Mouse (Mus musculus) megakaryocyte progenitor cell, adult 5-6 weeks (primary cell): ENCODE data around the gene Srp14. TPM values are rescaled to one million over a fixed set of nuclear protein-coding genes. Genes with fewer than 3 reads are reported as not detected.

ENCODE experiments used
- ATAC-seq: replicated peaks from 2 replicates; pipeline ENCODE4 v1.8.0; 2016; ENCODE audit warnings: mild to moderate bottlenecking, moderate TSS enrichment, inconsistent platforms; ENCODE audit not compliant: poor library complexity
- total RNA-seq, 2 experiments: library from RNA; stranded (forward) in 1 of 2; stranded (reverse) in 1 of 2; fragments of 157-497, 149-512 nt in 1 of 2; fragments of 200-1000 nt in 1 of 2; gene quantifications; 2 replicates each; pipeline versions ENCODE4 v1.2.3 to v1.2.4; 2015 to 2017

Srp14 gene
- total RNA-seq, 2 experiments from 2014 or later, result 166 to 225 TPM

GRCm38 (mm10) chr2:118442723-118443122 lies 36.8 kb downstream of the Srp14 start:
- no peak for ATAC-seq

GRCm38 (mm10) chr2:118442172-118442571 lies 37.3 kb downstream of the Srp14 start:
- 0 out of 2 replicates have a peak, but pooled peaks have one; percentile 31 for ATAC-seq

GRCm38 (mm10) chr2:118431589-118431988 lies 47.9 kb downstream of the Srp14 start:
- peak; percentile 71 for ATAC-seq

- no peak for ATAC-seq
These were observed 48.9 kb downstream of the Srp14 start for GRCm38 (mm10) chr2:118430630-118431029.

GRCm38 (mm10) chr2:118429297-118429696 lies 50.2 kb downstream of the Srp14 start:
- 0 out of 2 replicates have a peak, but pooled peaks have one; percentile 37 for ATAC-seq

GRCm38 (mm10) chr2:118428296-118428695 lies 51.2 kb downstream of the Srp14 start:
- ATAC-seq, result no peak

Other genes with a start within 250 kb of the Srp14 start
- not detected in 2 replicates for gene Fsip1, start 222.7 kb downstream of the Srp14 start, total RNA-seq (2015)
- 0.88 and 1.2 TPM in 2 replicates for gene Fsip1, start 222.7 kb downstream of the Srp14 start, total RNA-seq (2017)
- not detected in 2 replicates for gene Gpr176, start 106.3 kb downstream of the Srp14 start, total RNA-seq (2015)
- not detected in 2 replicates for gene Gpr176, start 106.3 kb downstream of the Srp14 start, total RNA-seq (2017)
- gene Eif2ak4, start 91.1 kb downstream of the Srp14 start, total RNA-seq (2015), result 14.1 and 19.8 TPM in 2 replicates
- gene Eif2ak4, start 91.1 kb downstream of the Srp14 start, total RNA-seq (2017), result 16.7 and 17.9 TPM in 2 replicates
- 0.20 and 0.56 TPM in 2 replicates for gene Bmf, start 70.0 kb upstream of the Srp14 start, total RNA-seq (2015)
- gene Bmf, start 70.0 kb upstream of the Srp14 start, total RNA-seq (2017), result 0.51 and 0.71 TPM in 2 replicates
- gene Bub1b, start 118.5 kb upstream of the Srp14 start, total RNA-seq (2015), result 38.1 and 42.7 TPM in 2 replicates
- 123 and 126 TPM in 2 replicates for gene Bub1b, start 118.5 kb upstream of the Srp14 start, total RNA-seq (2017)
- 0.07 and 0.17 TPM in 2 replicates for gene Pak6, start 183.6 kb upstream of the Srp14 start, total RNA-seq (2015)
- gene Pak6, start 183.6 kb upstream of the Srp14 start, total RNA-seq (2017), result 0.21 and 0.61 TPM in 2 replicates
- gene Ankrd63, start 224.3 kb upstream of the Srp14 start, total RNA-seq (2015), result 0.61 and 0.89 TPM in 2 replicates
- 0.33 and 0.84 TPM in 2 replicates for gene Ankrd63, start 224.3 kb upstream of the Srp14 start, total RNA-seq (2017)
- 71.2 and 80.9 TPM in 2 replicates for gene Plcb2, start 248.7 kb upstream of the Srp14 start, total RNA-seq (2015)
- gene Plcb2, start 248.7 kb upstream of the Srp14 start, total RNA-seq (2017), result 61.1 and 70.4 TPM in 2 replicates